Mouse (Mus musculus) layer of hippocampus, postnatal 14 days (tissue): ENCODE data around the gene Irx1. TPM values are rescaled to one million over a fixed set of nuclear protein-coding genes. Genes with fewer than 3 reads are reported as not detected.

Experiments
- DNase-seq, 2 experiments: peaks; one replicate each; pipeline ENCODE4 v3.0.0; 2021 to 2022; ENCODE audit warnings: low spot score in 2 of 2, mixed read lengths in 1 of 2
- total RNA-seq, 2 experiments: library from RNA; stranded (reverse); gene quantifications; 2 replicates each; pipeline ENCODE4 v1.2.3; 2021

Gene Irx1
- total RNA-seq, 2 experiments from 2014 or later = 0.74 to 1.3 TPM

GRCm38 (mm10) chr13:71949859-71950258 is 13.7 kb downstream of the Irx1 start:
- no peak for DNase-seq

DNA sequence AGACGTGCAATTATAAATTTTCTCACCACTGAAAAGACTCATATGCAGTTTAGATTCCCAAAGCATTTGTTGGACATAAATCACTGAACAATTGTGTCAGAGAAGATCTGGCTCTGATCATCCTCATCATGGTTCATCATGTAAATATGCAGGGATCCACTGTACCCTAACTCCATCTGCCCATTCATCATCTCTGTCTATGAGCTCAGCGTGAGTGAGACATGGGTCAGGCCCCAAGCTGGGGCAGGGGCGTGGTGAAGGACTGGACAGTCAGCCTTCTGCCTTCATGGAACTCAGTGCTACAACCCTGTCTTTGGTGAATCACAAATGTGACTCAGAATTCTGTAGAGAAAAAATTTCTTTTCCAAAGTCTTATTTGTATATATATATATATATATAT is 53.2 kb downstream of the Irx1 start:
- no peak for DNase-seq
